Mouse (Mus musculus): ENCODE results near the gene Lcor. TPM values are rescaled to one million over a fixed set of nuclear protein-coding genes. Genes with fewer than 3 reads are reported as not detected.
A peak's percentile ranks its signal among the peaks of the same experiment; 100 is the strongest.

The Lcor gene
- polyA plus RNA-seq, 1 experiment from 2014 or later: 12.9 TPM

GRCm38 (mm10) chr19:41557491-41557890, 75.1 kb downstream of the Lcor start:
- H3K36me3 ChIP-seq (ENCODE audit: control insufficient read depth, insufficient read depth, low read length): peaks cover 5% of the 10 kb centered on the region; the same call in 1 of the 2 replicates
- H3K4me3 ChIP-seq (ENCODE audit: low read depth, low read length): no peak overlapping the region
- DNase-seq (ENCODE audit: low spot score): no peak
- no peak overlapping the region for H3K4me2 ChIP-seq (replicated peaks; ENCODE audit: low read depth)
- ATAC-seq (ENCODE audit: low FRiP score, low TSS enrichment): no peak
- no peak overlapping the region for H3K27ac ChIP-seq (replicated peaks)
- TF ChIP-seq EP300 (optimal IDR thresholded peaks at IDR 0.05) (no peak), CTCF (IDR thresholded peaks at IDR 0.05; ENCODE audit: low read depth) (no peak)
- no peaks in the 10 kb centered on the region for H3K4me1 ChIP-seq (replicated peaks; ENCODE audit: control insufficient read depth, insufficient read depth)
- no peaks in the 10 kb centered on the region for H3K27me3 ChIP-seq (ENCODE audit: control insufficient read depth, insufficient read depth, low read length)
- H3K9me3 ChIP-seq (ENCODE audit: control insufficient read depth, low read length): no peaks in the 10 kb centered on the region
- WGBS: 54% methylated on average over 4 of the region's 4 CpGs
- no peak overlapping the region for H3K9ac ChIP-seq (ENCODE audit: low read length)

GRCm38 (mm10) chr19:41558891-41559486, 76.6 kb downstream of the Lcor start:
- WGBS: 87% methylated on average over 9 of the region's 9 CpGs
- Histone ChIP-seq H3K9me3 (ENCODE audit: control insufficient read depth, low read length) (no peaks in the 10 kb centered on the region), H3K36me3 (ENCODE audit: control insufficient read depth, insufficient read depth, low read length) (peaks cover 5% of the 10 kb centered on the region; the same call in 1 of the 2 replicates), H3K4me1 (replicated peaks; ENCODE audit: control insufficient read depth, insufficient read depth) (no peaks in the 10 kb centered on the region), H3K9ac (ENCODE audit: low read length) (no peak overlapping the region), H3K27ac (replicated peaks) (no peak overlapping the region), H3K4me2 (replicated peaks; ENCODE audit: low read depth) (no peak overlapping the region), H3K4me3 (ENCODE audit: low read depth, low read length) (no peak overlapping the region), H3K27me3 (ENCODE audit: control insufficient read depth, insufficient read depth, low read length) (no peaks in the 10 kb centered on the region)
- TF ChIP-seq EP300 (optimal IDR thresholded peaks at IDR 0.05) (no peak), CTCF (IDR thresholded peaks at IDR 0.05; ENCODE audit: low read depth) (no peak)
- ATAC-seq (ENCODE audit: low FRiP score, low TSS enrichment) (no peak), DNase-seq (ENCODE audit: low spot score) (no peak)

- H3K9me3 ChIP-seq (ENCODE audit: control insufficient read depth, low read length): no peaks in the 10 kb centered on the region
- peaks cover 3% of the 10 kb centered on the region; the same call in 1 of the 2 replicates for H3K36me3 ChIP-seq (ENCODE audit: control insufficient read depth, insufficient read depth, low read length)
- H3K4me3 ChIP-seq (ENCODE audit: low read depth, low read length): no peak overlapping the region
- no peak overlapping the region for H3K4me2 ChIP-seq (replicated peaks; ENCODE audit: low read depth)
- no peaks in the 10 kb centered on the region for H3K27me3 ChIP-seq (ENCODE audit: control insufficient read depth, insufficient read depth, low read length)
- WGBS: 91% methylated on average over 3 of the region's 3 CpGs
- H3K9ac ChIP-seq (ENCODE audit: low read length): no peak overlapping the region
- H3K4me1 ChIP-seq (replicated peaks; ENCODE audit: control insufficient read depth, insufficient read depth): no peaks in the 10 kb centered on the region
- DNase-seq (ENCODE audit: low spot score) (no peak), ATAC-seq (ENCODE audit: low FRiP score, low TSS enrichment) (no peak)
- H3K27ac ChIP-seq (replicated peaks): no peak overlapping the region
- no peak for TF ChIP-seq CTCF (IDR thresholded peaks at IDR 0.05; ENCODE audit: low read depth)
- TF ChIP-seq EP300 (optimal IDR thresholded peaks at IDR 0.05): no peak
Observed at GRCm38 (mm10) chr19:41560856-41561255, 78.4 kb downstream of the Lcor start.

- Histone ChIP-seq H3K9ac (ENCODE audit: low read length) (no peak overlapping the region), H3K9me3 (ENCODE audit: control insufficient read depth, low read length) (no peaks in the 10 kb centered on the region), H3K27ac (replicated peaks) (no peak overlapping the region), H3K4me3 (ENCODE audit: low read depth, low read length) (no peak overlapping the region), H3K36me3 (ENCODE audit: control insufficient read depth, insufficient read depth, low read length) (no peaks in the 10 kb centered on the region), H3K27me3 (ENCODE audit: control insufficient read depth, insufficient read depth, low read length) (no peaks in the 10 kb centered on the region), H3K4me2 (replicated peaks; ENCODE audit: low read depth) (no peak overlapping the region), H3K4me1 (replicated peaks; ENCODE audit: control insufficient read depth, insufficient read depth) (no peaks in the 10 kb centered on the region)
- TF ChIP-seq EP300 (optimal IDR thresholded peaks at IDR 0.05) (no peak), CTCF (IDR thresholded peaks at IDR 0.05; ENCODE audit: low read depth) (no peak)
- 17% methylated on average over 2 of the region's 2 CpGs for WGBS
- no peak for ATAC-seq (ENCODE audit: low FRiP score, low TSS enrichment)
- DNase-seq (ENCODE audit: low spot score): no peak
Observed at GRCm38 (mm10) chr19:41568791-41569190, 86.4 kb downstream of the Lcor start.

GRCm38 (mm10) chr19:41573700-41574099, 91.3 kb downstream of the Lcor start:
- DNase-seq (ENCODE audit: low spot score): no peak
- no peaks in the 10 kb centered on the region for H3K36me3 ChIP-seq (ENCODE audit: control insufficient read depth, insufficient read depth, low read length)
- no peak for TF ChIP-seq EP300 (optimal IDR thresholded peaks at IDR 0.05)
- H3K27ac ChIP-seq (replicated peaks): no peak overlapping the region
- no peaks in the 10 kb centered on the region for H3K27me3 ChIP-seq (ENCODE audit: control insufficient read depth, insufficient read depth, low read length)
- WGBS: 90% methylated on average over 2 of the region's 2 CpGs
- no peaks in the 10 kb centered on the region for H3K9me3 ChIP-seq (ENCODE audit: control insufficient read depth, low read length)
- ATAC-seq (ENCODE audit: low FRiP score, low TSS enrichment): no peak
- no peak overlapping the region for H3K9ac ChIP-seq (ENCODE audit: low read length)
- H3K4me2 ChIP-seq (replicated peaks; ENCODE audit: low read depth): no peak overlapping the region
- no peak overlapping the region for H3K4me3 ChIP-seq (ENCODE audit: low read depth, low read length)
- H3K4me1 ChIP-seq (replicated peaks; ENCODE audit: control insufficient read depth, insufficient read depth): no peaks in the 10 kb centered on the region

- no peak overlapping the region for H3K27ac ChIP-seq (replicated peaks)
- peak; percentile 77 for ATAC-seq (ENCODE audit: low FRiP score, low TSS enrichment)
Observed at GRCm38 (mm10) chr19:41577576-41577975, 95.1 kb downstream of the Lcor start.

More at GRCm38 (mm10) chr19:41577576-41577975, 95.1 kb downstream of the Lcor start:
- H3K4me3 ChIP-seq (ENCODE audit: low read depth, low read length): no peak overlapping the region
- H3K4me1 ChIP-seq (replicated peaks; ENCODE audit: control insufficient read depth, insufficient read depth): no peaks in the 10 kb centered on the region
- H3K9ac ChIP-seq (ENCODE audit: low read length): no peak overlapping the region
- H3K9me3 ChIP-seq (ENCODE audit: control insufficient read depth, low read length): no peaks in the 10 kb centered on the region
- DNase-seq (ENCODE audit: low spot score): no peak
- peaks cover 7% of the 10 kb centered on the region for H3K36me3 ChIP-seq (ENCODE audit: control insufficient read depth, insufficient read depth, low read length)
- no peaks in the 10 kb centered on the region for H3K27me3 ChIP-seq (ENCODE audit: control insufficient read depth, insufficient read depth, low read length)
- TF ChIP-seq EP300 (optimal IDR thresholded peaks at IDR 0.05) (no peak), CTCF (IDR thresholded peaks at IDR 0.05; ENCODE audit: low read depth) (no peak)
- H3K4me2 ChIP-seq (replicated peaks; ENCODE audit: low read depth): no peak overlapping the region

Measured in stomach, postnatal 0 days (tissue).